Mouse (Mus musculus) MEL (cell line): ENCODE data around the gene Irak1. TPM values are rescaled to one million over a fixed set of nuclear protein-coding genes. Genes with fewer than 3 reads are reported as not detected.

Experiments
- DNase-seq: peaks from one replicate; pipeline ENCODE4 v3.0.0; 2011; ENCODE audit warnings: low read depth, low spot score
- H3K27ac ChIP-seq: 2 replicates; pipeline ENCODE4 v1.5.1; 2012; ENCODE audit warnings: low read depth, mild to moderate bottlenecking, control low read depth, low read length, moderate library complexity; ENCODE audit not compliant: control insufficient read depth
- H3K27me3 ChIP-seq, 2 experiments: fragments of 150-350 bp in 1 of 2; sonication (generic) in 1 of 2; 2 replicates each; pipeline ENCODE4 v1.6.1; 2012; ENCODE audit warnings: low read length in 2 of 2, mild to moderate bottlenecking in 2 of 2, improper control_type of control experiment in 1 of 2, moderate library complexity in 1 of 2; ENCODE audit not compliant: insufficient read depth in 2 of 2, control insufficient read depth in 1 of 2
- H3K36me3 ChIP-seq, 2 experiments: 2 replicates each; pipeline ENCODE4 v1.6.1; 2012 to 2014; ENCODE audit warnings: low read length in 2 of 2, improper control_type of control experiment in 1 of 2, inconsistent platforms in 1 of 2, mild to moderate bottlenecking in 1 of 2; ENCODE audit not compliant: insufficient read depth in 2 of 2, control insufficient read depth in 1 of 2
- H3K4me1 ChIP-seq, 2 experiments: fragments of 150-350 bp in 1 of 2; sonication (generic) in 1 of 2; 2 replicates each; pipeline ENCODE4 v1.6.1; 2012; ENCODE audit warnings: low read length in 2 of 2, improper control_type of control experiment in 1 of 2, mild to moderate bottlenecking in 1 of 2; ENCODE audit not compliant: insufficient read depth in 2 of 2, control insufficient read depth in 1 of 2
- H3K4me3 ChIP-seq, 2 experiments: fragments of 150-350 bp in 1 of 2; sonication (generic) in 1 of 2; 2 replicates each; pipeline ENCODE4 v1.5.1; 2012; ENCODE audit warnings: low read depth in 2 of 2, low read length in 2 of 2, mild to moderate bottlenecking in 2 of 2, moderate library complexity in 2 of 2, control low read depth in 1 of 2, improper control_type of control experiment in 1 of 2; ENCODE audit not compliant: control insufficient read depth in 1 of 2, insufficient read depth in 1 of 2
- H3K79me2 ChIP-seq: 2 replicates; pipeline ENCODE4 v1.6.1; 2012; ENCODE audit warnings: mild to moderate bottlenecking, low read length, moderate library complexity; ENCODE audit not compliant: control insufficient read depth, poor library complexity, insufficient read depth
- H3K9ac ChIP-seq: 2 replicates; pipeline ENCODE4 v1.6.1; 2012; ENCODE audit warnings: low read depth, mild to moderate bottlenecking, control low read depth, low read length, moderate library complexity; ENCODE audit not compliant: control insufficient read depth, poor library complexity, severe bottlenecking
- H3K9me3 ChIP-seq: fragments of 150-350 bp; sonication (generic); replicated peaks from 2 replicates; pipeline ENCODE4 v1.6.1; 2012; ENCODE audit warnings: mild to moderate bottlenecking, low read length, improper control_type of control experiment, moderate library complexity; ENCODE audit not compliant: insufficient read depth
- BHLHE40 ChIP-seq: IDR thresholded peaks from 2 replicates; pipeline ENCODE4 v1.6.1; 2012; ENCODE audit warnings: low read depth, mild to moderate bottlenecking, inconsistent platforms, low read length, improper control_type of control experiment, borderline replicate concordance
- CHD1 ChIP-seq: IDR thresholded peaks from 2 replicates; pipeline ENCODE4 v1.6.1; 2012; ENCODE audit warnings: low read depth, mild to moderate bottlenecking, inconsistent platforms, low read length, improper control_type of control experiment
- CTCF ChIP-seq, 3 experiments: IDR thresholded peaks in 2 of 3; conservative IDR thresholded peaks in 1 of 3; 2 replicates each; pipeline ENCODE4 v1.5.1; 2011 to 2012; ENCODE audit warnings: low read length in 3 of 3, low read depth in 2 of 3, mild to moderate bottlenecking in 2 of 3, improper control_type of control experiment in 1 of 3, inconsistent platforms in 1 of 3, mixed read lengths in 1 of 3, moderate library complexity in 1 of 3; ENCODE audit not compliant: control insufficient read depth in 1 of 3, insufficient read depth in 1 of 3, poor library complexity in 1 of 3, severe bottlenecking in 1 of 3
- ELF1 ChIP-seq: IDR thresholded peaks from 2 replicates; pipeline ENCODE4 v1.6.1; 2014; ENCODE audit warnings: low read depth, mild to moderate bottlenecking, inconsistent platforms, low read length, improper control_type of control experiment, moderate library complexity
- EP300 ChIP-seq, 2 experiments: IDR thresholded peaks; 2 replicates each; pipeline ENCODE4 v1.6.1; 2011; ENCODE audit warnings: improper control_type of control experiment in 2 of 2, low read length in 2 of 2, low read depth in 1 of 2, mild to moderate bottlenecking in 1 of 2
- ETS1 ChIP-seq: IDR thresholded peaks from 2 replicates; pipeline ENCODE4 v1.6.1; 2012; ENCODE audit warnings: low read depth, mild to moderate bottlenecking, inconsistent platforms, low read length, improper control_type of control experiment, moderate library complexity
- GABPA ChIP-seq: IDR thresholded peaks from 2 replicates; pipeline ENCODE4 v1.6.1; 2012; ENCODE audit warnings: low read depth, mild to moderate bottlenecking, inconsistent platforms, low read length, improper control_type of control experiment, moderate library complexity
- HCFC1 ChIP-seq: IDR thresholded peaks from 2 replicates; pipeline ENCODE4 v1.6.1; 2012; ENCODE audit warnings: low read depth, mild to moderate bottlenecking, inconsistent platforms, low read length, improper control_type of control experiment, moderate library complexity
- JUND ChIP-seq: IDR thresholded peaks from 2 replicates; pipeline ENCODE4 v1.6.1; 2011; ENCODE audit warnings: low read depth, mild to moderate bottlenecking, improper control_type of control experiment, low read length
- KAT2A ChIP-seq: conservative IDR thresholded peaks from 2 replicates; pipeline ENCODE4 v1.6.1; 2012; ENCODE audit warnings: low read depth, low read length, improper control_type of control experiment, inconsistent platforms
- MAFK ChIP-seq: IDR thresholded peaks from 2 replicates; pipeline ENCODE4 v1.6.1; 2011; ENCODE audit warnings: low read depth, mild to moderate bottlenecking, low read length, improper control_type of control experiment, borderline replicate concordance
- MAX ChIP-seq: IDR thresholded peaks from 2 replicates; pipeline ENCODE4 v1.6.1; 2011; ENCODE audit warnings: low read length, improper control_type of control experiment
- MAZ ChIP-seq: IDR thresholded peaks from 2 replicates; pipeline ENCODE4 v1.6.1; 2012; ENCODE audit warnings: low read depth, mild to moderate bottlenecking, inconsistent platforms, low read length, improper control_type of control experiment
- MEF2A ChIP-seq: IDR thresholded peaks from 2 replicates; pipeline ENCODE4 v1.6.1; 2014; ENCODE audit warnings: low read depth, mild to moderate bottlenecking, inconsistent platforms, low read length, improper control_type of control experiment; ENCODE audit not compliant: poor library complexity, insufficient replicate concordance, severe bottlenecking; ENCODE audit errors: extremely low read depth
- MXI1 ChIP-seq: IDR thresholded peaks from 2 replicates; pipeline ENCODE4 v1.6.1; 2011; ENCODE audit warnings: mild to moderate bottlenecking, low read depth, low read length, improper control_type of control experiment
- MYB ChIP-seq: IDR thresholded peaks from 2 replicates; pipeline ENCODE4 v1.6.1; 2011; ENCODE audit warnings: mild to moderate bottlenecking, low read depth, low read length, improper control_type of control experiment
- MYC ChIP-seq: IDR thresholded peaks from 2 replicates; pipeline ENCODE4 v1.6.1; 2011; ENCODE audit warnings: low read depth, mild to moderate bottlenecking, low read length, improper control_type of control experiment, moderate library complexity
- NELFE ChIP-seq: IDR thresholded peaks from 2 replicates; pipeline ENCODE4 v1.6.1; 2011; ENCODE audit warnings: low read depth, low read length, improper control_type of control experiment
- NRF1 ChIP-seq: IDR thresholded peaks from 2 replicates; pipeline ENCODE4 v1.6.1; 2014; ENCODE audit warnings: low read depth, mild to moderate bottlenecking, inconsistent platforms, low read length, improper control_type of control experiment, moderate library complexity; ENCODE audit not compliant: poor library complexity, insufficient read depth, severe bottlenecking
- POLR2A ChIP-seq, 2 experiments: IDR thresholded peaks; 2 replicates each; pipeline ENCODE4 v1.6.1; 2011 to 2012; ENCODE audit warnings: low read length in 2 of 2, mild to moderate bottlenecking in 2 of 2, control low read depth in 1 of 2, improper control_type of control experiment in 1 of 2, low read depth in 1 of 2, moderate library complexity in 1 of 2; ENCODE audit not compliant: control insufficient read depth in 1 of 2, insufficient read depth in 1 of 2, poor library complexity in 1 of 2
- RAD21 ChIP-seq: IDR thresholded peaks from 2 replicates; pipeline ENCODE4 v1.6.1; 2011; ENCODE audit warnings: mild to moderate bottlenecking, low read depth, low read length, improper control_type of control experiment
- RCOR1 ChIP-seq: IDR thresholded peaks from 2 replicates; pipeline ENCODE4 v1.6.1; 2012; ENCODE audit warnings: low read depth, mild to moderate bottlenecking, inconsistent platforms, low read length, improper control_type of control experiment
- SIN3A ChIP-seq: IDR thresholded peaks from 2 replicates; pipeline ENCODE4 v1.6.1; 2012; ENCODE audit warnings: low read length, improper control_type of control experiment, inconsistent platforms
- SMC3 ChIP-seq: IDR thresholded peaks from 2 replicates; pipeline ENCODE4 v1.6.1; 2011; ENCODE audit warnings: low read depth, low read length, improper control_type of control experiment
- TBP ChIP-seq: IDR thresholded peaks from 2 replicates; pipeline ENCODE4 v1.8.0; 2011; ENCODE audit warnings: low read depth, low read length, improper control_type of control experiment
- TCF12 ChIP-seq: IDR thresholded peaks from 2 replicates; pipeline ENCODE4 v1.6.1; 2014; ENCODE audit warnings: low read depth, mild to moderate bottlenecking, inconsistent platforms, low read length, improper control_type of control experiment, moderate library complexity
- USF1 ChIP-seq: IDR thresholded peaks from 2 replicates; pipeline ENCODE4 v1.6.1; 2014; ENCODE audit warnings: low read depth, mild to moderate bottlenecking, inconsistent platforms, low read length, improper control_type of control experiment, moderate library complexity
- USF2 ChIP-seq, 2 experiments: IDR thresholded peaks; 2 replicates each; pipeline ENCODE4 v1.6.1; 2011 to 2012; ENCODE audit warnings: improper control_type of control experiment in 2 of 2, low read length in 2 of 2, borderline replicate concordance in 1 of 2, inconsistent platforms in 1 of 2, low read depth in 1 of 2, mild to moderate bottlenecking in 1 of 2; ENCODE audit not compliant: insufficient read depth in 1 of 2
- ZC3H11A ChIP-seq: IDR thresholded peaks from 2 replicates; pipeline ENCODE4 v1.6.1; 2012; ENCODE audit warnings: low read depth, mild to moderate bottlenecking, inconsistent platforms, low read length, improper control_type of control experiment
- polyA plus RNA-seq, 2 experiments: library from polyadenylated mRNA; stranded (reverse) in 1 of 2; unstranded in 1 of 2; fragments of >175 nt in 1 of 2; fragments of >200 nt in 1 of 2; gene quantifications; 2 replicates each; pipeline versions ENCODE4 v1.2.1 to v1.2.4; 2012; ENCODE audit warnings: low replicate concordance in 2 of 2, low read depth in 1 of 2; ENCODE audit not compliant: insufficient read length in 2 of 2, insufficient read depth in 1 of 2, missing spikeins in 1 of 2
- total RNA-seq: library from RNA; depleted of rRNA; stranded (reverse); fragments of 300-350 nt; gene quantifications from 2 replicates; pipeline ENCODE4 v1.2.3, GENCODE M21; 2012; rRNA removed

Gene Irak1
- 30.1 and 33.7 TPM in 2 replicates for total RNA-seq
- 100 to 1,000 TPM in 1 of 2 experiments, not detected in 1; 106 TPM for polyA plus RNA-seq

GRCm38 (mm10) chrX:74023188-74024049 is at the start of gene Irak1:
TSS of gene Irak1 (minus strand) at chrX:74023918.
- no peaks in the 10 kb centered on the region for H3K9me3 ChIP-seq
- no peaks in the 10 kb centered on the region for H3K27me3 ChIP-seq
- TF ChIP-seq MAZ (no peak), NRF1 (no peak), EP300 (IDR thresholded peaks at IDR 0.05; ENCODE audit: low read depth in 1 of 2, low read length in 2 of 2) (no peak), BHLHE40 (no peak), MXI1 (peak; percentile 59), GABPA (no peak), ETS1 (no peak), USF1 (no peak), MYC (0 out of 2 replicates have a peak, but pooled peaks have one; percentile 36), MAX (peak; percentile 67), NELFE (peak; percentile 56), SMC3 (peak; percentile 41), USF2 (IDR thresholded peaks at IDR 0.05; ENCODE audit: borderline replicate concordance in 1 of 2, insufficient read depth in 1 of 2, low read depth in 1 of 2, low read length in 2 of 2) (no peak), RCOR1 (no peak), KAT2A (no peak), ZC3H11A (0 out of 2 replicates have a peak, but pooled peaks have one; percentile 4), CHD1 (no peak), MEF2A (no peak), RAD21 (peak; percentile 50), CTCF (IDR thresholded peaks at IDR 0.05 in 2 of 3, conservative IDR thresholded peaks at IDR 0.05 in 1 of 3; ENCODE audit: control insufficient read depth in 1 of 3, insufficient read depth in 1 of 3, low read depth in 2 of 3, low read length in 3 of 3, poor library complexity in 1 of 3, severe bottlenecking in 1 of 3) (peak; percentile 25 to 77 (median 65); a peak in 5 of 6 replicates), ELF1 (peak; percentile 83), HCFC1 (peak; percentile 76), JUND (no peak), MYB (no peak), SIN3A (peak; percentile 36; the same call in 1 of the 2 replicates), MAFK (no peak), POLR2A (IDR thresholded peaks at IDR 0.05; ENCODE audit: control insufficient read depth in 1 of 2, insufficient read depth in 1 of 2, low read depth in 1 of 2, low read length in 2 of 2, poor library complexity in 1 of 2) (peak; percentile 53 to 82; a peak in 2 of 4 replicates), TBP (0 out of 2 replicates have a peak, but pooled peaks have one; percentile 34), TCF12 (no peak)
- H3K9ac ChIP-seq: peak within 1 kb of the TSS; percentile 100
- H3K36me3 ChIP-seq: peaks cover 0 to 8% of the 10 kb centered on the region in 2 experiments; a peak in 3 of 4 replicates
- H3K4me1 ChIP-seq: peaks cover 0 to 3% of the 10 kb centered on the region in 2 experiments; a peak in 2 of 4 replicates
- peak within 1 kb of the TSS; percentile 66 to 99 for H3K4me3 ChIP-seq
- DNase-seq: peak; percentile 81
- H3K79me2 ChIP-seq: peaks cover 13% of the 10 kb centered on the region
- peak within 1 kb of the TSS; percentile 77 for H3K27ac ChIP-seq
